Mouse (Mus musculus) heart, postnatal 10 days (tissue): ENCODE results near the gene Ccdc34. TPM values are rescaled to one million over a fixed set of nuclear protein-coding genes. Genes with fewer than 3 reads are reported as not detected.

ENCODE experiments used
- DNase-seq, 2 experiments: peaks; one replicate each; pipeline ENCODE4 v3.0.0; 2021
- intact Hi-C: fragments of 180-260 bp; cut with DNase I; formaldehyde crosslinking; loops from one replicate; pipeline ENCODE4 v1.15.1; 2025
- total RNA-seq, 2 experiments: library from RNA; stranded (reverse); gene quantifications; 2 replicates each; pipeline ENCODE4 v1.2.3; 2021

Gene Ccdc34
- total RNA-seq = 10 to 100 TPM; 12.4 to 14.0 TPM

GRCm38 (mm10) chr2:110017616-110018505, at the start of gene Ccdc34:
TSS of gene Ccdc34 (plus strand) at chr2:110017817.
- DNase-seq = peak; percentile 94
- intact Hi-C loops = loop anchor here (1.0 to 5.0 kb wide), 2 partner anchors 101 to 189 kb away; partner anchors contain the start of gene Lgr4

DNA sequence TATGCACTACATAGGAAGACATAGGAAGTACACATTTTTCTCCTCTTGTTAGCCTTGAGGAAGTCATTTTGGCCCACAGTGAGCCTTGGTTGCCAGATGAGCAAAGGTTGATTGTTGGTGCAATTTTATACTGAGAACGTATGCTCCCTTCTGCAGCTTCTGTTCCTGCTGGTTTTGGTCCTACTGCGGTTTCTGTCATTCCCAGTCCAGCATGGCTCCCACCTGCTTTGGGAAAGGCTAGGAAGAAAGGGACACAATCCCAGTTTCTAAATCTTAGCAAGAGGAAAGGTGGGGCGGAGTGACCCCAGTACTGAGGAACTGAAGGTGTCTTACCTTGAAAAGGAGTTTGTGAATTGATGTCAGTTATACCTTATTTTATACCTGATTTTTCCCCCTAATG, 48.2 kb upstream of the Ccdc34 start:
- intact Hi-C loops = no loop called here
- no peak for DNase-seq

GRCm38 (mm10) chr2:109969926-109970532, 47.6 kb upstream of the Ccdc34 start:
- no peak for DNase-seq
- intact Hi-C loops = loop anchor here (5.0 kb wide), 1 partner anchor 48 kb away; no protein-coding TSS in a partner anchor

DNA sequence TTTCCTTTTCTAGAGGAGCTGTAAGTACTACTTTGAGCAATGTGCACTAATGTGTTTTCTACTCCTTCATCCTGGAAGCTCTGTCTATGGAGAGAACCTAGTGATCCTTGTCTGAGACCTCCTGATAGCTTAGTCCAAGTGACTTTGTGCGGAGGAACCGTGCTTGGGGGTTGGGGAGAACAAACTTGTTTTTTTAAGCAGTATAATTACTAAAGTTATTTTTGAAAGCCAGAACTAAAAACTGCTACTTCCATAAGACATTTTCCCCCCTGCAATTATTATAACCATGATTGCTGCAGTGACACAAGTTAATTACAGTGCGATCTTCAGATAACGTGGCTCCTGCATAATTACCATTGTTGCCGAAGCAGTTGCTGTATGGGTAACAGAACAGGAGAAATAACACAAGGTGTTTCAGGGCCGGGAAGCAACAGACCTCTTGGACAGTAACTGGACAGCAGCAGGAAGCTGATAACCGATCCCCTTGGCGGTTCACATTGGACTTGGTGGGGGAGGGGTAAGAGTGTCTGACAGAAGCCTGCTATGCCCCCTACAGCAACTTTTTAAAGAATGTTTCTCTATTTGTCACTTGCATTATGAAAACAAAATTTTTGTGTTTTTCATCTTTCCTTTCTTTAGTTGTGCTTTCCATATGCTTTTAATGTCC, 46.7 kb upstream of the Ccdc34 start:
- intact Hi-C loops = loop anchor here (5.0 kb wide), 1 partner anchor 49 kb away; no protein-coding TSS in a partner anchor
- DNase-seq = peak; percentile 36 to 48

DNA sequence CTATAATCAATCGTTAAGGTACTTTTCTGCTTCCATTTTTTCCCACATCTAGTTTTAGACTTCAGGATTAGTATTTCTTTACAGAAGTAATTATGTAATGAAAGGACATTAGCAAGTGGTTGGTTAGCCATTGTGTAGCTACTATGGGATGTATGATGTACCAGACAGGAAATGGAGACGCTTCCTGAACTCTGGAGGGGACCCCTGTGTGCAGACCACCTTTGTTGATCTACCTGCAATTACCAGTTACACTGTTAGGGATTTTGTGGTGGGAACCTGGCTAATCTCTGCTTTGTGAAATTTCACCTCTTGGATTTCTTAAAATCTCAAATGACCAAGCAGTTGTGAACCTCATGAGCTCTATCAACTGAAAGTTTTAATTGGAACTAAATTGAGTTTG, 45.3 kb upstream of the Ccdc34 start:
- intact Hi-C loops = loop anchor here (5.0 kb wide), 1 partner anchor 50 kb away; no protein-coding TSS in a partner anchor
- DNase-seq = no peak

GRCm38 (mm10) chr2:109972922-109973321, 44.7 kb upstream of the Ccdc34 start:
- intact Hi-C loops = loop anchor here (5.0 kb wide), 1 partner anchor 51 kb away; no protein-coding TSS in a partner anchor
- no peak for DNase-seq

DNA sequence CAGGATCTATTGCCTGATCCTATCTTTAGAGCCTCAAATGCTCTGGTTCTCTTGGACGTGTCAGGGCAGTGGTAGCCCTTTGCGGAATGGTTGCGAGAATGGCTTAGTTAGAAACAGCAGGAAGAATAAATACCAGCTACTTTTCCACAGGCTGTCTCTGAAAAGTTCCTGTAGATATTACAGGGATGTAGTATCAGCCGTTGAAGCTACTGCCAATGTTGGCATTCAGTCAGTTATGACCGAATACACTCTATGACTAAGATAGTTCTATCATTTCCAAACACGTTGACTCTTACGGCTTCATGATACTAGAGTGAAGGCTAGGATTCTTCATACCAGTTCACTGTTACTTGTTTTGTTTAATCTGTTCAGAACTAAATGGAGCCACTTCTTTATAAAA, 42.8 kb upstream of the Ccdc34 start:
- intact Hi-C loops = loop anchor here (2.0 to 5.0 kb wide), 2 partner anchors 53 to 64 kb away; no protein-coding TSS in a partner anchor
- DNase-seq = peak; percentile 39 to 44

GRCm38 (mm10) chr2:109976181-109976580, 41.4 kb upstream of the Ccdc34 start:
- no peak for DNase-seq
- intact Hi-C loops = no loop called here

GRCm38 (mm10) chr2:109977322-109977721, 40.3 kb upstream of the Ccdc34 start:
- DNase-seq = no peak
- intact Hi-C loops = no loop called here

DNA sequence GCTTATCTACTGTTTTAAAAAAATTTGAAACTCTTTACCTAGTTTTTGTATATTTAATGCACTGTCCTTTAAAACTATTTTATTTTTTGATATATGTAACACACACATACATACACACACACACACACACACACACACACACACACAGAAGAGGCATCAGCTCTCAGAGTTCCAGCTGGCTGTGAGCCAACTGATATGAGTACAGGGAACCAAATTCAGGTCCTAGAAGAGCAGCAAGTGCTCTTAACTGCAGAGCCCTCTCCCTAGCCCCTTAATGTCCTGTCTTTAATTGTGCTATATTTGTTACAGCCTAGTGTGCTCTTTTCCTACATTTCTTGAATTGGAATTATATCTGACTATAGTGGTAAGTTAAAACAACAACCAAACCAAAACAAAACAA, 38.4 kb upstream of the Ccdc34 start:
- intact Hi-C loops = no loop called here
- peak; percentile 66 to 67 for DNase-seq

DNA sequence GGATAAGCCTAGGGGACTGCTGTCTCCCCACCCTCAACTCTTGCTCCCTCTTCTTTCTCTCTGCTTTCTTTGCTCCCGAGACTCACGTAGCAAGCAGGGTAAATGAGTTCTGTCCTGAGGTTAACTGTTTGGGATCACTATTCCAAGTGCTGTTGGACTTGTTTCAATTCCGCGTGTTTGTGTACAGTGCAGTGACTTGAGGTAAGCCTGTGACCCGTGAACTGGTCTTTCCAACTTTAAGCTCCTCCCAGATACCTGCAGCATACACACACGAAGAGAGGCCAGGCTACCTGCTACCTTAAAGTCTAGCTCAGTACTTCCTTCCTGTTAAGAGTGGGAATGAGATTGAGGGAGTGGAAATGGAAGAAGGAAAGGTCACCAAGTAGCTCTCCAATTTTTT, 34.2 kb upstream of the Ccdc34 start:
- no peak for DNase-seq
- intact Hi-C loops = no loop called here

- intact Hi-C loops = no loop called here
- DNase-seq = no peak
Measured at GRCm38 (mm10) chr2:109984930-109985329, 32.7 kb upstream of the Ccdc34 start.

- DNase-seq = no peak
- intact Hi-C loops = no loop called here
Measured at GRCm38 (mm10) chr2:109985560-109985959, 32.1 kb upstream of the Ccdc34 start.

DNA sequence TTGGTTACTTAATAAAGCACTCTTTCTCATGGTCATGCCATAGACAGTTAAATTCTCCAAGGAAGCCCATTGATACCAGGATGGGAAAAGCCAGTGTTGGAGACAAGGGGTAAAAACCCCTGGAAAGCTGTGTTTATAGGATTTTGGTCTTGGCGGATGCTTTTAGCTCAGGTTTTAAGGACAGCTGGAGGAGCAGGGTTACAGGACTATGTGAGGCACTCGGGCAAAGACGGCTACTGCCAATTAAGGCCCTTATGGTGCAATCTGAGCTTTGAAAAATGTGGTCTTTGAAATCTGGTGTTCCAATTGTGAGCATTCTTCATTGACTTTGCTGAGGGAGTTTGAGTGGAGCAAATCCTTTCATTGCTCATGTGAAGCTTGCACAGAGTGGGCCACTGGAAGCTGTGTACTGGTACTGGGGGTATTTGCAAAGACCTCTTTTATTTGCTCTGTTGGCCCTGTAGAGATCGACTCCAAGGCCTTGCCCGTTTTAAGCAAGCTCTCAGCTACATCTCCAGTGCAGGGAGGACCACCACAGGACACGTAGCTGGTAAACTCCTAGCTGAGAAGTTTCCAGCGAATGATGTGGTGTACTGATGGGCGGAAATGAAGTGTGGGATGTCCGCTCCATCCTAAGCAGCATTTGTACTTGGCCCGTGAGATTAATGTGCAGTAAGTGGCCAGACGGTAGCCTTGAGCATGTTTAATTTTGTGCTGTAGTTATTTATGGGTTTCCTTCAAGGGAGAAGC, 31.4 kb upstream of the Ccdc34 start:
- intact Hi-C loops = no loop called here
- DNase-seq = no peak

DNA sequence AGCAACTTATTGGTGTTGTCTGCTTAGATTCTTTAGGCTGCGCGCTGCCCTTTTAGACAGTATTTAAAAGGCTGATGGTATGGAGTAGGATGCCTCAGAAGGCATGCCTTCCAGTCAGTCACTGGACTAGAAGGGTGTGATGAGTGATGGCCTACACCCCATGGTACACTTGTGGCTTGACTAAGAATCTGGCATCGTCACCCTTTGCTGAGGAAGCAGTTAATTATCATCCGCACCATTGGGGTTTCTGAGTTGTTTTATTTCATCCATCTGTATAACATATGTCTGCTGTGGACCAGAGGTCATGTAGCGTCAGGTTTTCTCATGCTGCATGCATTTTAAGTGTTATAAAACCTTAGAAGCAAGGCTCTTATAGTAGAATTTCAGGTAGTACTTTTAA, 29.7 kb upstream of the Ccdc34 start:
- DNase-seq = no peak
- intact Hi-C loops = no loop called here

GRCm38 (mm10) chr2:109989196-109989595, 28.4 kb upstream of the Ccdc34 start:
- intact Hi-C loops = no loop called here
- DNase-seq = no peak

GRCm38 (mm10) chr2:109989679-109990473, 27.7 kb upstream of the Ccdc34 start:
- intact Hi-C loops = no loop called here
- DNase-seq = no peak

GRCm38 (mm10) chr2:109991754-109992153, 25.9 kb upstream of the Ccdc34 start:
- intact Hi-C loops = no loop called here
- no peak for DNase-seq

DNA sequence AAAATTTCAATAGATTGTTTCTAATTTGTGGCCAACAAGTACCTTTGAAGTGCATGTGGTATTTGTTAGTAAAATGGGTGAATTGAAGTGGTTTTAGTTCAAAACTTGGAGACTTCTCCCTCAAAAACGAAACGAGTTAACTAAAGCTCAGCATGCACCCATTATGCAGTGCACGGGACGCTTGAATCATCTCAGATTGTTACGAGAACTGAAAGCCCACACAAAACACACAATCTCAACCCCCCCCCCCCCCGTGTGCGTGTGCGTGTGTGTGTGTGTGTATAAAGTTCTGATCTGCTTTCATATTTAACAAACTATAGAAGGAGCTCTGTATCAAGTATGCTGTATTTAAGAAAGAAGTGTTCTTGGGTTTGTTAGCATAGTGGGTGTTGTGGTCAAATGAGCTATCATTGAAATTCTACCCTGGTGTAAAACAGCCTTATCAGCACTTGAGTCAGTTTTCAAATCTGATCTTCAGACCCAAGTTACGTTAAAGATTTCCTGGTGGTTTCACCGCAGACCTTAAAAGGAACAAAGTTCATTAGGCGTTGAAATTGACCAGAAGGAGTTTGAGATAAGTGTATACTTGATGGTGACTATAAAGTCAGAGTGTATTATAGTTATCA, 25.1 kb upstream of the Ccdc34 start:
- intact Hi-C loops = no loop called here
- no peak for DNase-seq
